Mouse (Mus musculus) megakaryocyte, embryonic 14.5 days (primary cell): ENCODE results near the gene Gm20388.

ENCODE experiments used
- FLI1 ChIP-seq: IDR thresholded peaks from 2 replicates; pipeline ENCODE4 v1.6.1; 2012; ENCODE audit warnings: low read length, inconsistent platforms, mixed read lengths
- GATA1 ChIP-seq: IDR thresholded peaks from 3 replicates; pipeline ENCODE4 v1.6.1; 2012; ENCODE audit warnings: mixed read lengths, low read length, inconsistent platforms, borderline replicate concordance

DNA sequence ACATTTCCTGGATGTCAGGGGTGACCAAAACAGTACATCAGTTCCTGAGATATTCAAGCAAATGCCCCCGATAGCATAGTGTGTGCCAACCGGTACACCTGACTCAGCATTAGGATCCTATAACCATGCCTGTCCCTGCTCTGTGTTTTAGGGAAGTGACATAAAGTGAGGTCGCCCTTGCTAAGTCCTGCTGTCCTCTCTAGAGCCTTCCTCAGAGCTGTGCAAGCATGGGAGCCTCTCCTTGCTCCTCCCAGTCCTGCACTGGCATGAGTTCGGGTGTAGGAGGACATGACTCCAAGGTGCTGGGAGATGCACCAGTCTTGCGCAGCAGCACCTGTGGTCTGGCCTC lies 251.7 kb downstream of the Gm20388 start:
- TF ChIP-seq GATA1 = no peak
- TF ChIP-seq FLI1 = no peak
